Mouse (Mus musculus): ENCODE results near the gene Sbk1. TPM values are rescaled to one million over a fixed set of nuclear protein-coding genes. Genes with fewer than 3 reads are reported as not detected.

Sbk1 gene
- total and polyA plus RNA-seq, 3 experiments: 1.6 to 4.5 (median 4.2) TPM

DNA sequence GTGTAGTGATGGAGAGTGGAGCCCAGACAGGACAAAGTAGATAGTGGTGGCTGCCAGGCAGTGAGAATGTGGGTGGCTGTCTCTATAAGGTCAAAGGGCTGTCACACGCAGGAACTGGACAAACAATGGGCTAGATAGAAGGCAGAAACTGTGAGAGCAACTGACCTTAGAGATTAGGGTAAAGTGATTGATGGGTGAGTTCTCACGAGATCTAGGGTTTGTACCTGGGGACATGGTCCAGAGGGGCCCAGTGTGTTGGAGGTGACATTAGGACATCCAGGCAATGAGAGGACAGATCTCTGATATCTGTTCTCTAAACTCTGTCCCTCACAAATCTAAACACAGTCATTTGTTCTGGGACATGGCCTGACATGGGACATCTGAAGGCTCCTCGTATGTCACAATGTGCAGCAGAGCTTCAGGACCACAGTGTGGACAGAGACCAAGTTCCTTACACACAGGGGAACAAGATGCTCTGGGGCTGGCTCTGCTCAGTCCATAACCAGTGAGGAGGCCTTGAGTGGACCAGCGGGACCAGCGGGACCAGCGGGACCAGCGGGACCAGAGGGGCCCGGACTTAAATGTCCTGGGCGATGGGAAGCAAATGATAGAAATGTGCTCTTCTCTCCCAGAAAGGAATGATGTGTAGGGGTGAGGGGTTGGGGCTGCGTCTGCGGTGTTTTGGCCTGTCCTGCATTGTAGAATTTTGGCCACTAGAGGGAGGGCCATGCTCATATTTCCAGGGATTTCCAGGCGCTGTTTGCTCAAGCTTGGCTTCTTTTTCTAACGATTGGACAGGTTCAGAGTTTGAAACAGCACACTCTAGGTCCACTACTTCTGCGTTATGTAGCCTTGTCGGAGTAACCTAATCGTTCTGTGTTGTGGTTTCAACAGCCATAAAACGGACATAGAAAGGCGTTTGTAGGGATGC lies 11.9 kb upstream of the Sbk1 start:
- TF ChIP-seq ZKSCAN1 (IDR thresholded peaks at IDR 0.05; ENCODE audit: borderline replicate concordance, low read depth, low read length) (no peak), RCOR1 (conservative IDR thresholded peaks at IDR 0.05; ENCODE audit: low read depth, low read length) (no peak), CTCF (conservative IDR thresholded peaks at IDR 0.05 in 1 of 2, IDR thresholded peaks at IDR 0.05 in 1 of 2; ENCODE audit: low read depth in 2 of 2, low read length in 2 of 2) (peak; percentile 84 to 98), POLR2A (IDR thresholded peaks at IDR 0.05; ENCODE audit: low read depth, low read length) (no peak), ETS1 (conservative IDR thresholded peaks at IDR 0.05; ENCODE audit: low read depth, low read length) (no peak), RAD21 (IDR thresholded peaks at IDR 0.05; ENCODE audit: low read depth, low read length) (peak; percentile 100), JUN (IDR thresholded peaks at IDR 0.05; ENCODE audit: insufficient read depth, low read depth, low read length) (no peak), ZNF384 (IDR thresholded peaks at IDR 0.05; ENCODE audit: low read depth, low read length) (peak; percentile 47; the same call in 1 of the 2 replicates), SIN3A (IDR thresholded peaks at IDR 0.05; ENCODE audit: low read length) (no peak), SMC3 (IDR thresholded peaks at IDR 0.05; ENCODE audit: low read depth, low read length) (peak; percentile 99), ELF1 (IDR thresholded peaks at IDR 0.05; ENCODE audit: low read depth, low read length) (no peak), POLR2AphosphoS2 (IDR thresholded peaks at IDR 0.05; ENCODE audit: low read depth, low read length) (no peak), ZC3H11A (IDR thresholded peaks at IDR 0.05; ENCODE audit: low read depth, low read length) (peak; percentile 92), NELFE (IDR thresholded peaks at IDR 0.05; ENCODE audit: low read depth, low read length) (no peak; the same call in 1 of the 2 replicates), CHD2 (IDR thresholded peaks at IDR 0.05; ENCODE audit: low read length) (no peak), USF2 (conservative IDR thresholded peaks at IDR 0.05; ENCODE audit: low read depth, low read length) (no peak)
- Histone ChIP-seq H3K4me1 (ENCODE audit: control insufficient read depth in 1 of 2, insufficient read depth in 2 of 2) (no peaks in the 10 kb centered on the region), H3K27ac (ENCODE audit: insufficient read depth, low read depth) (no peak overlapping the region), H3K4me3 (replicated peaks in 1 of 3; ENCODE audit: low read depth in 2 of 3, low read length in 2 of 3, poor library complexity in 1 of 3) (no peak overlapping the region), H3K79me2 (replicated peaks; ENCODE audit: control insufficient read depth, extremely low read depth, insufficient read depth, poor library complexity, severe bottlenecking) (no peaks in the 10 kb centered on the region), H3K27me3 (replicated peaks) (peaks cover 21% of the 10 kb centered on the region), H3K9me3 (replicated peaks; ENCODE audit: low read length) (no peaks in the 10 kb centered on the region), H3K4me2 (ENCODE audit: insufficient read depth, low read depth, poor library complexity, severe bottlenecking) (no peak overlapping the region), H3K36me3 (replicated peaks in 1 of 2; ENCODE audit: control insufficient read depth in 1 of 2, insufficient read depth in 1 of 2, low read length in 1 of 2) (no peaks in the 10 kb centered on the region), H3K9ac (ENCODE audit: insufficient read depth, low read depth) (no peak overlapping the region)
- dilution Hi-C loops (cut with MboI; ENCODE audit: extremely low pct_ligation_motif_present, extremely low pct_unique_long_range_greater_than_20kb, low sequenced_read_pairs) (no loop called here), in situ Hi-C loops (cut with MboI; ENCODE audit: low pct_ligation_motif_present, low pct_unique_long_range_greater_than_20kb, low sequenced_read_pairs) (loop anchor here (5.0 to 25.0 kb wide), 2 partner anchors 42 to 102 kb away; partner anchors contain the start of gene Lat)
- peak; percentile 73 for DNase-seq (ENCODE audit: extremely low read depth)

DNA sequence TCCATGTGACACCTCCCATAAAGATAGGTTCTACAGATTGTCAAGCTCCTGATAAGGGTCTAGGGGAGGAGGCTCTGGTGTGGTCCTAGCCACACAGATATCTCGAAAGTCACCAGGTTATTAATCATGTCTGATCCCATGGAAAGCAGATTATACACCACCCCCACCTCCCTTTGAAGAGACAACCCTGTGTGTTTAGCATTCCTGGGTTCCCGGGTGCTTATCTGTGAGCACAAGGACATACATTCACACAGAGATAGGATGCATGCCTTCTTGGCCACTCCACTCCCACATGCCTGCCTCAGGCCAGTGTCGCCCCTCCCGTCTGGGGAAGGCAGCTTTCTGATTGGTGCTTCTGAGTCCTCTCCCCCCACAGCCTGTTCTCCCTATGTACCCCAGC lies 10.6 kb upstream of the Sbk1 start:
- Histone ChIP-seq H3K4me2 (ENCODE audit: insufficient read depth, low read depth, poor library complexity, severe bottlenecking) (no peak overlapping the region), H3K79me2 (replicated peaks; ENCODE audit: control insufficient read depth, extremely low read depth, insufficient read depth, poor library complexity, severe bottlenecking) (no peaks in the 10 kb centered on the region), H3K27ac (ENCODE audit: insufficient read depth, low read depth) (no peak overlapping the region), H3K9me3 (replicated peaks; ENCODE audit: low read length) (no peaks in the 10 kb centered on the region), H3K27me3 (replicated peaks) (peaks cover 33% of the 10 kb centered on the region), H3K4me3 (replicated peaks in 1 of 3; ENCODE audit: low read depth in 2 of 3, low read length in 2 of 3, poor library complexity in 1 of 3) (no peak overlapping the region), H3K4me1 (ENCODE audit: control insufficient read depth in 1 of 2, insufficient read depth in 2 of 2) (no peaks in the 10 kb centered on the region), H3K9ac (ENCODE audit: insufficient read depth, low read depth) (no peak overlapping the region), H3K36me3 (replicated peaks in 1 of 2; ENCODE audit: control insufficient read depth in 1 of 2, insufficient read depth in 1 of 2, low read length in 1 of 2) (no peaks in the 10 kb centered on the region)
- dilution Hi-C loops (cut with MboI; ENCODE audit: extremely low pct_ligation_motif_present, extremely low pct_unique_long_range_greater_than_20kb, low sequenced_read_pairs) (no loop called here), in situ Hi-C loops (cut with MboI; ENCODE audit: low pct_ligation_motif_present, low pct_unique_long_range_greater_than_20kb, low sequenced_read_pairs) (loop anchor here (5.0 to 25.0 kb wide), 2 partner anchors 40 to 100 kb away; partner anchors contain the start of gene Lat)
- TF ChIP-seq MXI1 (IDR thresholded peaks at IDR 0.05; ENCODE audit: low read depth, low read length) (no peak), UBTF (IDR thresholded peaks at IDR 0.05; ENCODE audit: low read depth, low read length) (no peak), NRF1 (IDR thresholded peaks at IDR 0.05; ENCODE audit: low read depth, low read length) (no peak), ELF1 (IDR thresholded peaks at IDR 0.05; ENCODE audit: low read depth, low read length) (no peak), POLR2AphosphoS2 (IDR thresholded peaks at IDR 0.05; ENCODE audit: low read depth, low read length) (no peak), ZC3H11A (IDR thresholded peaks at IDR 0.05; ENCODE audit: low read depth, low read length) (no peak), MAFK (IDR thresholded peaks at IDR 0.05; ENCODE audit: insufficient replicate concordance, low read length) (no peak), GABPA (IDR thresholded peaks at IDR 0.05; ENCODE audit: insufficient replicate concordance, low read depth, low read length) (no peak), BHLHE40 (IDR thresholded peaks at IDR 0.05; ENCODE audit: low read depth, low read length) (no peak), USF1 (IDR thresholded peaks at IDR 0.05; ENCODE audit: low read depth, low read length) (no peak), ZMIZ1 (IDR thresholded peaks at IDR 0.05; ENCODE audit: low read depth, low read length) (no peak), ZKSCAN1 (IDR thresholded peaks at IDR 0.05; ENCODE audit: borderline replicate concordance, low read depth, low read length) (no peak), IRF4 (IDR thresholded peaks at IDR 0.05; ENCODE audit: low read depth, low read length) (no peak)
- no peak for DNase-seq (ENCODE audit: extremely low read depth)

Data from CH12.LX (cell line).